Mouse (Mus musculus) cerebellum, adult 2 months (tissue): ENCODE measurements at regions not wholly inside any gene's neighbourhood (a gene's known extent, or its start where the extent isn't known, plus 50 kb on each side); places are given as distances from the start of the nearest gene placed in this dataset.

Experiments used
- CTCF ChIP-seq: fragments of 200-500 bp; IDR thresholded peaks from 2 replicates; pipeline ENCODE4 v1.5.1; 2011; ENCODE audit warnings: low read depth, mild to moderate bottlenecking, control low read depth, low read length, moderate library complexity, borderline replicate concordance; ENCODE audit not compliant: insufficient read depth
- POLR2A ChIP-seq: fragments of 200-500 bp; IDR thresholded peaks from 2 replicates; pipeline ENCODE4 v1.6.1; 2011; ENCODE audit warnings: low read length, control low read depth, borderline replicate concordance; ENCODE audit not compliant: insufficient read depth

GRCm38 (mm10) chr10:68359135-68359534, 80.6 kb upstream of the Arid5b start:
- TF ChIP-seq CTCF (no peak), POLR2A (no peak)
